Mouse (Mus musculus) cerebellum, adult 2 months (tissue): ENCODE results near the gene Dnlz. TPM values are rescaled to one million over a fixed set of nuclear protein-coding genes. Genes with fewer than 3 reads are reported as not detected.

ENCODE experiments used
- DNase-seq, 2 experiments: peaks; one replicate each; pipeline ENCODE4 v3.0.0; 2021
- H3K27ac ChIP-seq: fragments of 200-500 bp; 2 replicates; pipeline ENCODE4 v1.5.1; 2012; ENCODE audit warnings: low read length, control low read depth, inconsistent platforms; ENCODE audit not compliant: insufficient read depth
- H3K27me3 ChIP-seq: fragments of 200-500 bp; 2 replicates; pipeline ENCODE4 v1.6.1; 2012; ENCODE audit warnings: inconsistent platforms, mild to moderate bottlenecking, low read length, moderate library complexity; ENCODE audit not compliant: control insufficient read depth, insufficient read depth
- H3K4me1 ChIP-seq: fragments of 200-500 bp; 2 replicates; pipeline ENCODE4 v1.6.1; 2011; ENCODE audit warnings: low read length; ENCODE audit not compliant: control insufficient read depth, insufficient read depth
- H3K4me3 ChIP-seq: fragments of 200-500 bp; replicated peaks from 2 replicates; pipeline ENCODE3; 2011; ENCODE audit warnings: mild to moderate bottlenecking, low read depth, low read length, control low read depth; ENCODE audit not compliant: insufficient read depth
- CTCF ChIP-seq: fragments of 200-500 bp; IDR thresholded peaks from 2 replicates; pipeline ENCODE4 v1.5.1; 2011; ENCODE audit warnings: low read depth, mild to moderate bottlenecking, control low read depth, low read length, moderate library complexity, borderline replicate concordance; ENCODE audit not compliant: insufficient read depth
- POLR2A ChIP-seq: fragments of 200-500 bp; IDR thresholded peaks from 2 replicates; pipeline ENCODE4 v1.6.1; 2011; ENCODE audit warnings: low read length, control low read depth, borderline replicate concordance; ENCODE audit not compliant: insufficient read depth
- WGBS: fragments of 180-500 bp; shearing (Covaris S2); methylation state at CpG from one replicate; pipeline ENCODE4 v1.1.7; 2018; 5-methylcytosine and 5-hydroxymethylcytosine counted together
- polyA plus RNA-seq: library from polyadenylated mRNA; depleted of rRNA; stranded (reverse); fragments of >200 nt; gene quantifications from 2 replicates; pipeline ENCODE4 v1.2.3, GENCODE M21; 2012

Gene Dnlz
- polyA plus RNA-seq, 1 experiment, result 34.9 TPM

DNA sequence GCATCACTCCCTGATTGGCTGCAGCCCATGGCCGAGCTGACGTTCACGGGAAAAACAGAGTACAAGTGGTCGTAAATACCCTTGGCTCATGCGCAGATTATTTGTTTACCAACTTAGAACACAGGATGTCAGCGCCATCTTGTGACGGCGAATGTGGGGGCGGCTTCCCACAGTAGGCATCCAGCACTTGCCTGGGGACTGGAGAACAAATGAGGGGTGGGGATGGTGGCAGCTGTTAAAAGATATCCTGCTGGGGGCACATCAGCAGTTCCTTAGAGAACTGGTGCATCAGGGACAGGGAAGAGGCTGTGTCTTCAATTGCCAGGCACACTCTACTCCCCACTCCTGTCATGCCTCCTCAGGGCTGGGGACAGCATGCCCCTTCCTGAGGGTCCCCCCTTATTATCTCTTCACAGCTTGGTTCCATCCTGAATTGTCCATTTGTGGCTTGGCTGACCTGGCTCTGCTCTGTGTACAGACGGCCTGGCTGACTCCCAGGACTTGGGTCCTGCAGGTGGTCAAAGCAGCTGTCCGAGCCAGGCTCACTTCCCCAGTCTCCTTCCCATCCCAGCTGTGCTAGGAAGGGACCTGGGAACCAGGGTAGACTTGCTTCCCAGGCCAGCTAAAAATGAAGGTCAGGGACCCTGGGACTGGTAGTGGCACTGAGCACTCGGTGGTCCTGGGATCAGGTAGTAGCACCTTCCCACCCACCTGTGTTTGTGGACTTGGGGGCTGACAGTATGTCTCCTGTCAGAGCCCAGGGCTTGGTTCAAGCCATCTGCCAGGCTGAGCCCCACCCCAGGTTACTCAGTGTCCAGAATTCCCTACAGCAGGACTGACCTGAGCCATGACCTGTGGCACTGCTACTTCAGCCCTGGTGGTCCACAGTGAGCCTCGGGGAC, 13.4 kb downstream of the Dnlz start:
- Histone ChIP-seq H3K27ac (peak overlapping the region; percentile 75), H3K4me1 (peaks cover 47% of the 10 kb centered on the region), H3K27me3 (no peaks in the 10 kb centered on the region), H3K4me3 (no peak overlapping the region)
- 17% methylated on average over 10 of the region's 13 CpGs for whole genome bisulfite sequencing
- no peak for TF ChIP-seq CTCF
- no peak for TF ChIP-seq POLR2A
- peak; percentile 71 to 74 for DNase-seq

DNA sequence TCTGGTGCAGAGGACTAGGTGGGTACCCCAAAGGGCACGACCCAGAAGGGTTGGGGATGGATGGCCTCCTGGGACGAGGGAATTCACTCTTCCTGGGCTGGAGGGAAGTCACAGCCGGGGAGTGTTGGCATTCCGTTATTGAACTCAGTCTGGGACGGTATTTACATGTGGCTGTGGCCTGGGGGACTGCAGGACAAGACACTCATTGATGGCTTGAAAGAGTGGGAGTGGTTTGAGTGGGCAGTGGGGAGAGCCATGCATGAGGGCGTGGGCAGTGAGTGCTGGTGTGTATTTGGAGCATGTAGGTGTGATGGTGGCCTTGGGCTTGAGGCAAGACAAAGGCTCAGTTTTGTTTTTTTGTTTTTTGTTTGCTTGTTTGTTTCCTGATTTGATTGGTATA, 21.2 kb downstream of the Dnlz start:
- H3K27ac ChIP-seq, result peak overlapping the region; percentile 83
- peak overlapping the region; percentile 30 for H3K4me3 ChIP-seq
- H3K4me1 ChIP-seq, result peaks cover 4% of the 10 kb centered on the region
- WGBS, result 67% methylated on average over 6 of the region's 6 CpGs
- no peak for DNase-seq
- no peaks in the 10 kb centered on the region for H3K27me3 ChIP-seq
- TF ChIP-seq POLR2A (no peak), CTCF (no peak)

DNA sequence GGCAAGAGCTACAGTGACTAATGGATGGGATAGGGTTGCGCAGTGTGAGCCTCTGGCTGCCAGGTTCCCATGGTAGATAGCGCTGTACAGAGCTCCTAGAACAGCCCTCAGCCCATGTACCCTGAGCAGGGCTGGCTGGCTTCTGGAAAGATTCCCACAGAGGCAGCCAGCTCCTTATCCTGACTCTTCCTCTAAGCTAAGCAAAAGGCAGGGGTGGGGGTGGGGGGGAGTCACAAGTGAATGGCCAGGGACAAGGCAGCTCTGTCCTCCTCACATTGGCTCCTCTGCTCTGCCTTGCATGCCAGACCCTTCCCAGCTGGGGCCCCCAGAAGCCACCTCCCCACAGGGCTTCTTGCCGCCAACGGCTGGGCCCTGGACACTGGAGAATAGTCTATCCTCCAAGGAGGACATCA, 21.8 kb downstream of the Dnlz start:
- Histone ChIP-seq H3K27me3 (no peaks in the 10 kb centered on the region), H3K4me1 (peaks cover 11% of the 10 kb centered on the region), H3K27ac (peak overlapping the region; percentile 83), H3K4me3 (peak overlapping the region; percentile 30)
- 67% methylated on average over 4 of the region's 4 CpGs for WGBS
- TF ChIP-seq POLR2A (no peak), CTCF (no peak)
- peak in 1 of 2 experiments; percentile 51 for DNase-seq

- DNase-seq, result peak in 1 of 2 experiments; percentile 68
- Histone ChIP-seq H3K4me1 (peaks cover 16% of the 10 kb centered on the region), H3K27ac (peak overlapping the region; percentile 83), H3K27me3 (no peaks in the 10 kb centered on the region), H3K4me3 (no peak overlapping the region)
- TF ChIP-seq CTCF, result no peak
- no peak for TF ChIP-seq POLR2A
- WGBS, result 35% methylated on average over 8 of the region's 8 CpGs
These were observed 22.5 kb downstream of the Dnlz start for GRCm38 (mm10) chr2:26329402-26329801.

GRCm38 (mm10) chr2:26327852-26328251, 24.1 kb downstream of the Dnlz start:
- DNase-seq, result no peak
- Histone ChIP-seq H3K4me1 (peaks cover 22% of the 10 kb centered on the region), H3K27ac (no peak overlapping the region), H3K27me3 (no peaks in the 10 kb centered on the region), H3K4me3 (no peak overlapping the region)
- 91% methylated on average over 4 of the region's 4 CpGs for WGBS
- no peak for TF ChIP-seq CTCF
- no peak for TF ChIP-seq POLR2A

DNA sequence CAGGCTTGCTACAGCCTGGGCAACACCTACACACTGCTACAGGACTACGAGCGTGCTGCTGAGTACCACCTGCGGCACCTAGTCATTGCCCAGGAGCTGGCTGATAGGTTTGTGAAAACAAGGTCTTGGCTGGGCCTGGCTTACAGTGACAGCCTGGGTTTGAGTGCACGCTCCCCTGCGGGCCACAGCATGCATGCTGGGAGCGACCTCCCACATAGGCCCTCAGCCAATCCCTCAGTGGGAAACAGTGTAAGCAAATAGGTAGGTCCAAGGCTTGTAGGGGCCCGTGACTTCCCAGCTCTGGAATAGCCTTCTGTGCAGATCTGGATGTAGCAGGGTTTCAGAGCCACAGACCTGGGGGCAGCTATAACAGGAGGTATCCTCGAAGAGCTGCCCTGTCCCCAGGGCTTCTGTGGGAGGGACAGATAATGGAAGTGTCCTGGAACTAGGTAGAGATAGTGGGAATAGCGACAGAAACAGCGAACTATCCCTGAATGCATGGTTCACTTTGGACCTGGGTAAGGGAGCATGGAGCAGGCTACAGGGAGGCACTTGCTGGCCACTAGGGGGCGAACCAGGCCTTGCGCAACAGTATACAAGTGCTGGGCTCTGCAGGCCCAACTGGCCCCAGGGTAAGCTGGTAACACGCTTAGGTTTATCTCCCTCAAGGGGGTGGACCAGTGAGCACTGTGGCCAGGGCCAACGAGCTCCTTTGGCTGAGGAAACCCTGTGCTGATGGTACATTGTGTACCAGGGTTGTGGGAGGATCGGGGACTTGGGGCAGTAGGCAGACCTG, 26.3 kb downstream of the Dnlz start:
- Histone ChIP-seq H3K27ac (no peak overlapping the region), H3K4me3 (no peak overlapping the region), H3K27me3 (no peaks in the 10 kb centered on the region), H3K4me1 (peaks cover 37% of the 10 kb centered on the region)
- WGBS, result 29% methylated on average over 15 of the region's 15 CpGs
- no peak for TF ChIP-seq POLR2A
- peak; percentile 91 for TF ChIP-seq CTCF
- DNase-seq, result peak; percentile 62 to 66

DNA sequence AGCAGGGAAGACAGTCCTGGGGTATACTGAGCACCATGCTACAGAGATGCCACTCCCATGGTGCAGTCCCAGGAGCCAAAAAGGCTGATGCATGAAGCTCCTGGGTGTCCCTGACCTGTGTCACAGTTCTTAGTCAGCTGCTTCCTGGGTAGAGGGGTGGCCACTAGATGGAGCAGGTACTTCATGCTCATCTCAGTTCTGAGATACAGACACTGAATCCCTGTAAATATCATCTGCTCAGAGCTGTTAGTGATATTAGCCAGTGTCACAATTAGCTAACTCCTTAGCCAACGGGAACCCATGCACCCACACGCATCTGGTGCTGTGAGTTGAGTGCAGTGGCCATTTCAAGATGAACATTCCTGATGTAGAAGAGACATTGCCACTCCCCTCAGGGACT, 27.0 kb downstream of the Dnlz start:
- no peak overlapping the region for H3K4me3 ChIP-seq
- peaks cover 43% of the 10 kb centered on the region for H3K4me1 ChIP-seq
- no peaks in the 10 kb centered on the region for H3K27me3 ChIP-seq
- H3K27ac ChIP-seq, result no peak overlapping the region
- 53% methylated on average over 2 of the region's 2 CpGs for WGBS
- peak; percentile 56 for DNase-seq
- peak; percentile 58; the same call in 1 of the 2 replicates for TF ChIP-seq CTCF
- TF ChIP-seq POLR2A, result no peak

DNA sequence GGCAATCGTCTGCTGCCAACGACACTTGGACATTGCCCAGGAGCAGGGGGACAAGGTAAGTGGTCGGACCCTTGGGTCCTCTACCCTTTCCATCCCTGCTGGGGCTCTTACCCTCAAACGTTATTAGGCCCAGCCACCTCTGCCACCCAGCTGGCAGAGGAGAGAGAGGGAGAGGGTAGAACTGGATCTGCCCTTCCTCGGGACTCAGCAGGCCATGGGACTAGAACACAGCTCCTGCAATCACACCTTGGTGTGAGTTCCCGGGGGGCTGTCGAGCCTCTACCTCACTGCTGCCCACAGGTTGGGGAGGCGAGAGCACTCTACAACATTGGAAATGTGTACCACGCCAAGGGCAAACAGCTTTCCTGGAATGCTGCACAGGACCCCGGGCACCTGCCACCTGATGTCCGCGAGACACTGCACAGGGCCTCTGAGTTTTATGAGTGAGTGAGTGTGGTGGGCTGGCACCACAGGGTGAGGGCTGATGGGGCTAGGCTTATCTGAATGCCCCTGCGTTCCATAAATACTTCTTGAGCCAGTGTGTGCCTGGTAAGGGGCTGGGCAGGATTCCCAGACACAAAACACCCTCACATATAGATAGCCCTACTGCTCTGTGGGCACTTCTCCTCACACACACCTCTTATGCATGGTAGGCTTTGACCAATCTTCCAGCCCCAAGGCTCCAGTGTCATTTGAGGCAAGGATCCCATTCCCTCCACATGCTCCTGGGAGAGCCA, 28.2 kb downstream of the Dnlz start:
- TF ChIP-seq POLR2A, result no peak
- Histone ChIP-seq H3K4me1 (peaks cover 54% of the 10 kb centered on the region), H3K27me3 (no peaks in the 10 kb centered on the region), H3K4me3 (no peak overlapping the region), H3K27ac (no peak overlapping the region)
- DNase-seq, result no peak
- 79% methylated on average over 13 of the region's 13 CpGs for WGBS
